ENCODE assay signal across 25 mouse cellular contexts in the genomic region with DNA sequence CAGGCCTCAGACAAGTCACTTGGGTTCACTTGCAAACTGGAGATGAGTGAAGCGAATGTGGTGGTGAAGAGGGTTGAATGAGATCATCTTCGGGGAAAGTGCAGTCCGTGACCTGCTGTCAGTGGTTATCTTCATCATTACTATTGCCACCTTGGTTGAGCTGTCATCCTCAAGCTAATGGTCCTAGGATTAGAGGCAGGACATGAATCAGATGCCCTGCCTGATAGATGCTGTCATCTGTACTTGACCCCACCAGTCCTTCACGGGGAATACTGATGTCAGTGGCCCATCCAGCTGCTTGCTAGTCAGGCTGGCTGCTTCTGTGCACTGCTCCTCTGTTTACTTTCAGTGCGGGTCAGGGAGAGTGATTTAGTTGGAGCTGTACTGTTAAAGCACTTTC.
"Had no signal": no experiment of that assay in that cellular context is flagged by ENCODE, and none has a peak within 500 bp of the region (broad histone marks: within the 10 kb centered on the region; RNA-seq: fewer than 3 reads in every experiment).

No protein-coding gene starts in this region.

- H3K9ac ChIP-seq: hindbrain, embryonic 12.5 days; kidney, embryonic 15.5 days; limb, embryonic 13.5 days; limb, embryonic 15.5 days; liver, embryonic 13.5 days; liver, embryonic 15.5 days had no signal

- H3K36me3 ChIP-seq: hindbrain, embryonic 12.5 days; kidney, embryonic 15.5 days; limb, embryonic 13.5 days; limb, embryonic 15.5 days; liver, embryonic 13.5 days; liver, embryonic 15.5 days had no signal

- ATAC-seq: hindbrain, embryonic 16.5 days; intestine, embryonic 16.5 days had no signal

- H3K9me3 ChIP-seq: hindbrain, embryonic 12.5 days; kidney, embryonic 15.5 days; limb, embryonic 13.5 days; limb, embryonic 15.5 days; liver, embryonic 13.5 days; liver, embryonic 15.5 days had no signal

- H3K4me2 ChIP-seq: heart, embryonic 11.5 days; hindbrain, embryonic 12.5 days; kidney, embryonic 15.5 days; limb, embryonic 13.5 days; limb, embryonic 15.5 days; liver, embryonic 11.5 days; liver, embryonic 13.5 days; liver, embryonic 15.5 days had no signal

- H3K4me3 ChIP-seq: hindbrain, embryonic 12.5 days; kidney, embryonic 15.5 days; limb, embryonic 13.5 days; limb, embryonic 15.5 days; liver, embryonic 13.5 days; liver, embryonic 15.5 days had no signal

- H3K27ac ChIP-seq: hindbrain, embryonic 12.5 days; kidney, embryonic 15.5 days; kidney, postnatal 0 days; limb, embryonic 13.5 days; limb, embryonic 15.5 days; liver, embryonic 13.5 days; liver, embryonic 15.5 days had no signal

- H3K27me3 ChIP-seq: hindbrain, embryonic 12.5 days; kidney, embryonic 15.5 days; limb, embryonic 13.5 days; limb, embryonic 15.5 days; liver, embryonic 13.5 days; liver, embryonic 15.5 days had no signal

- DNase-seq: gastrocnemius, postnatal 14 days; gastrocnemius, postnatal 36 days; heart, adult 11 months; heart, postnatal 14 days; heart, postnatal 36 days; kidney, adult 11 months; kidney, adult 2 months; kidney, adult 9 months; kidney, postnatal 14 days; kidney, postnatal 36 days; layer of hippocampus, adult 9-11 months; layer of hippocampus, postnatal 36 days; left cerebral cortex, postnatal 4 days; liver, embryonic 13.5 days; lung, adult 18-20 months had no signal

- H3K4me1 ChIP-seq: kidney, embryonic 15.5 days; liver, embryonic 15.5 days had no signal
